Mouse (Mus musculus): Measurements from ENCODE around the gene Exoc4.
A peak's percentile ranks its signal among the peaks of the same experiment; 100 is the strongest.

Gene Exoc4

DNA sequence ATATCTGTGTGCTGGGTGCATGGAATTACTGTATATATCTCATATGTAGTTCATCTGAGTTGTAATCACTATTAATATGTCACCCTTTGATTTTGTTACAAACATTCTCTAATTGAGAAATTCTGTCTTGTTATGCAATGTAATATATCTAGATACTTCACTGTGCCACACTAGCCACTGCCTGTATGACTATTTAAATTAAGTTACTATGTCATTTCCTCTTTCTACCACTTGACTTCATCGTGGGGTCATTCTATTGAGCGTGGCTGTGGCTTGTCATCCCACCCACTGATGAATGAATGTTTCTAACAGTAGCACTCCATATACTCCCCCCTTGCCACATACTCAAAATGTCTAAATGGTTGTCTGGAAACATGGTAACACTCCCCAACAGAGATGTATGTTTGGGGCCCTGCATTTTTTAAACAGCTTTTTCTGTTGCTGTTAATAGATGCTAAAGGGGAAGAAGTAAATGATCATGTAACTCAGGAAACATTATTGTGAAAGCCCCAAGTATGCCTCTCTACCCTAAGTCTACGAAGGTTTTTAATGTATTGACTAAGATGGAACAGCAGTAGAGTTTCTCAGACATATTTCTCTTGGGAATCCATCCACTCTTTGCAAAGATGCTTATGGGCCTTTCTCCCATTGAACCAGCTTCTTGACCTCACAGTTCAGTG is 618.2 kb downstream of the Exoc4 start:
- DNase-seq (ENCODE audit: low read depth), result no peak

GRCm38 (mm10) chr6:33869251-33869650 is 620.4 kb downstream of the Exoc4 start:
- peak; percentile 33 for DNase-seq (ENCODE audit: low read depth)

DNA sequence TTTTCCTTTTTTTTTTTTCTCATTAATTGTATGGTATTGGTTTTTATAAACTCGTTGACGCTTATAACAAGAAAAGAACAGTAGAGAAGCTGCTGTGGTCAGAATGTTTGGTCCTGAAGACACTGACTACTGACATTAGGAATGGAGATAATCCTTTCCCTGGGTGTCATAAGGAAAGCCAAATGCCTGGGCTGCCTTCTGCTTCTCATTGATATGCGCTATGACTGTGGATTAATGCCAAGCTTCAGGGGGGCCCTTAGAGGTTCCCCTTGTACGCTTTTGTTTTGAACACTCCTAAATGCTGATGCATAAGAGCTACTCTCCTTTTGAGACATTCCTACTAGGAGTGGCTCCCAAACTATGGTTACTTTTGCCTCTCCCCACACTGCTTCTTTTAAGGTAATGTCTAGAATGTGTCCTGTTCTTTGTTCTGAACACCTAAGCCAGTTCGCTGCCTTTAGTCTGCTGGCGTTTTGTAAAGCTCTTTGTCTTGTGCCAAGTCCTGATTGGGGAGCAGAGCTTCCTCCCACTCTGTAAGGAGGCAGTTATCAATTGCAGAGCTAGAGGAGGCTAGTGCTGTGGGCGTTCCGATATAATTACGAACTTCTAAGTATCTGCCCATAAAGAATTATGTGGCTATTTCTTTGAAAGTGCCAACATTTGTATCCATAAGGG is 621.7 kb downstream of the Exoc4 start:
- DNase-seq (ENCODE audit: low read depth), result no peak

- DNase-seq (ENCODE audit: low read depth), result no peak
Observed at GRCm38 (mm10) chr6:33871286-33871685, 622.4 kb downstream of the Exoc4 start.

- no peak for DNase-seq (ENCODE audit: low read depth)
Observed at GRCm38 (mm10) chr6:33872192-33872591, 623.3 kb downstream of the Exoc4 start.

DNA sequence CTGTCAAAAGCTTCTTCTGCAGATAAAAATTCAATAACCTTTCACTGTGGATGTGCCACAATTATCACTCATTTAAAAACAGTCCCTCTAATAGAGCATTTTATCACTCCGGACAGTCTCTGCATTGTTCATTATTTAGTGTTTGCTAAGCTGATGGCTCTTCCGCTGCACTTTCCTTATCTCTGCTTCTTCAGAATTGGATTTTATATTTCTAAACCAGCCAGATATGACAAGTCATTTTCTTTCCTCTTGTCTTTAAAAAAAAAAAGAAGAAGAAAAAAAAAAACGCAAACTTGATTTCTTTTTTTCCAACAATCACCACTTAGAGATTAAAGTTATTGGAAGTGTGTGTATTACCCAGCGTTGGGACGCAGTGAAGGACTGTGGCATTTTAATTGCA is 624.1 kb downstream of the Exoc4 start:
- DNase-seq (ENCODE audit: low read depth), result no peak

DNA sequence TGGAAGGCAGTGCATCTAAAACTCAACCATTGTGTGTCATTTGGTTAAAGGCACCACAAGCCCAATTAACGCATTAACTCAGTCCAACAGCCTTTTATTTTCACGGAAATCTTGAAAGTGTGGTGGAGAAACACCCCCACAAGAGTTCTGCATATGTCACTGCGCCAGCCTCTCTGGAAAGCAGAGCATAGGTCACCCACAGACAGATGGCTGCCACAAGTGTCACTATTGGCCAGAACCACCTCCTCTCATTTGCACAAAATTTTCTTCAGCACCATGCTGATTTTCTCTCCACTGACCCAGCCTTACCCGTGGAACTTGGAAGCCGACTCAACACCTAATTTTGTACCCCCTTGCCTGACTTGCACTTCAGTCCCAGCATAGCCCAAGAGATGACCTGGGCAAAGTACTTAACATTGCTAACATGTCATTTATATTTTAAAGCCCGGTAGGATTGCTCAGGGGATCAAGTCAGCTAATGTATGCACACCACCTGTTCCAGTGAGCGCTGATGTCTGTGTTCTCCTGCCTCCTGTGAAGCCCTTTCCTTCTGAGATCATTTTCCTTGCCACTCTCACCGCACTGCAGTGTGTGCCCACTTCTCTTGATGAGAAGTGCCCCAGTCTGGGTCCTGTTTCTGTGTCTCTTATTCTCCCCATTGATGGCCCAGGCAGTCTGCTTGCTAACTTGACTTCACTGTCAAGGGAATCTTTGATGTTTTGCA is 625.6 kb downstream of the Exoc4 start:
- no peak for DNase-seq (ENCODE audit: low read depth)

DNA sequence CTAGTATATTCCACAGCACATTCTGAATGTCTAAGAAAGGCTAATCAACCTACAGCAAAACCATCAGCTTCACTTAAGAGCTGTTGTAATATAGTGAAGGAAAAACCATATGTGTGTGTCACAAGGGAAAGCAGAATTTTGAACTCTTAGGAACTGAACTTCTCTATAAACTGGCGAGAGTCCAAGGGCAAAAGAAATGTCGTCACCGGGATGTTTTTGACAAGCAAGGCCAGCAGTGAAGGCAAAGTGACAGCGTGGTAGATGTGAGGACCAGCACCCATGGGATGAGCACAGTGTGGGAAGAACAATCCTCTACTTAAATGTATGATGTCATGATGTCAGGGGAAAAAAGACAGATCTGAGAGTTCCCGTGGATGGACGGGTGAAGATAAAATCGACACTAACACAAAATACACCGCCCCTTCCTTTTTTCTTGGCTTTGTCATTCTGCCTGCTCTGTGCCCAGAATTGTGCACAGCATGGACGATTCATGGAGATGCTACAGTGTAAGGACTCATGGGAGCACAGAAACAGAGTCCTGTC is 635.3 kb downstream of the Exoc4 start:
- DNase-seq (ENCODE audit: low read depth), result no peak

DNA sequence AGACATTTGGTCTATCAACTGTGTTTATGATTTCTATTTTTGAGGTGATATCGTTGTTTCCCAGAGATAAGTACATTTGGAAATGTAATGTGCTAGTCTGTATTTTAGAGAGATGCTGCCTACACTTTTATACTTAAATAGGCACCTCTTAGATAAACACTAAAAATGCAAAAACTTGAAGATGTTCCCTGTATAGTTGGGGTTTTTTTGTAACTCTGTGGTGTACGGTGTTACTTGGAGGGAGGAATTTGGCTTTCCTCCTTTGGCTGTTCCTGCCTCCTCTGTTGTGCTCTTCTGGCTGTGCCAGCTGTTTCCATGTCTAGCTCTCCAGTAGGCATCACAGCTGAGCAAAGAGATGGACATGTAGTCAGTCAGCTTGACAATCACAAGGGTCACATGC is 638.1 kb downstream of the Exoc4 start:
- DNase-seq (ENCODE audit: low read depth), result no peak

GRCm38 (mm10) chr6:33890926-33891325 is 642.0 kb downstream of the Exoc4 start:
- no peak for DNase-seq (ENCODE audit: low read depth)

DNA sequence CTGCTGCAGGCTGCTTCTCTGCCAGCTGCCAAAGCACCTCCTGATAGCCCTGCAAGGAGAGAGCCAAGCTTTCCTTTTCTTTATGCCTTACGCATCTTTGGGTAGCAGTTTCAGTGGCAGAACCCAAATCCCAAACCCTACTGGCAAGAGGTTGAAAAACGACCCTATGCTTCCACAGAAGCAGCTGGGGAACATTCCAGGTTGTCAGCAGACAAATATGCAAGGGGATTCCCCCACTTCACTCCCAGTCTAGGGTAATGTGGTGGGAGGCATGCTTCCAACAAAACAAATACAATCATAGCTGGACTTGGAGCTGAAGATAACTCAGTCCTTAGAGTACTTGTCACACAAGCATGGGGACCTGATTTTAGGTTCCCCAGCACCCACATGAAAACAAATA is 643.3 kb downstream of the Exoc4 start:
- no peak for DNase-seq (ENCODE audit: low read depth)

DNA sequence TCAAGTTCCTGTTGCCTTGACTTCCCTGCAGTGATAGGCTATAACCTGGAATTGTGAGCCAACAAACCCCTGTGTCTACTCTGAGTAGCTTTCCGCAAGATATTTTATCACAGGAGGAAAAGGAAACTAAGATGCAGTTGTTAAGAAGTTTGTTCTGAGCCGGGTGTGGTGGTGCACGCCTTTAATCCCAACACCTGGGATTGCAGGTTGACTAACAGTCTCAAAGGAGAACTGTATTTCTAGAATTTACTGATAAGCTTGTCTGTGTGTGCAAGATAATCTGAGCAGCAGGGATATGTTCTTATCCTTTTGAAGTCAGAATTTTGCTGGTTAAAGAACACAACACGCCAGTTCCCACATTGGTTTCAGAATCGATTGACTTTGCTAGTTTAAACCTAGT is 651.1 kb downstream of the Exoc4 start:
- no peak for DNase-seq (ENCODE audit: low read depth)

DNA sequence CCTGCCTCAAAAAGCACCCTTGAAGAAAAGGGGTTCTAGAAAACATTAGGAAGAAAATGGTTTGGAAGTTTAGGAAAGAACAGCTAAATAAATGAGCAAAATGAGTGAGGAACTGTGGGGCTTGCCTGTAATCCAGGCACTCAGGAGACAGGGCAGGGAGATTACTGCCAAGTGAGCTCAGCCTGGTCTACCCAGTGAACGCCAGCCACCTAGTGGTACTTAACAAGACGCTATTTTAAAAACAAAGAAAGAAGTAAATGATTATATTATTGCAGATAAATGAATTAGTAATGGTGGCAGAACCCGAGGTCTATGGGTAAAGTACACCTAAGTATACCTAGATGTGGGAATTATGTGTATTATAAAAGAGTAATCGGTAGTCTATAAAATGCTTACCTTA is 651.7 kb downstream of the Exoc4 start:
- no peak for DNase-seq (ENCODE audit: low read depth)

DNA sequence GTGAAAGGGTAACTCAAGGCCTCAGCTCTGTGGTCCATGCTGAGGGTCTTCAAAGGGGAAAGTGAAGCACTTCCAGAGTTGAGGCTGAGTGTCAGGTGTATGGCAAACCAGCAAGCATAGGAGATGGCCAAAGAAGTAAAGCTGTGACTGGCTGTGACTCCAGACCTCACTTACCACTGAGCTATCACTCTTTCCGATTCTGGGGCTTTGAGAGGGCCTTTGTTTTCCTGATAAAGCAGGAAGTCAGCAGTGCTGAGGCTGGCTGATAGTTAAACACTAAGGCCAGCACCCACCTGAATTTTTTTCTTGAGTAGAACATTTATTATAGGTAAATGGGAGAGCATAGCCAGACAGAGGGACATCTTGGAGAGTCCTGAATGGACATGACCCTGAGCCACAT is 656.2 kb downstream of the Exoc4 start:
- no peak for DNase-seq (ENCODE audit: low read depth)

- DNase-seq (ENCODE audit: low read depth), result no peak
Observed at GRCm38 (mm10) chr6:33910671-33911070, 661.8 kb downstream of the Exoc4 start.

DNA sequence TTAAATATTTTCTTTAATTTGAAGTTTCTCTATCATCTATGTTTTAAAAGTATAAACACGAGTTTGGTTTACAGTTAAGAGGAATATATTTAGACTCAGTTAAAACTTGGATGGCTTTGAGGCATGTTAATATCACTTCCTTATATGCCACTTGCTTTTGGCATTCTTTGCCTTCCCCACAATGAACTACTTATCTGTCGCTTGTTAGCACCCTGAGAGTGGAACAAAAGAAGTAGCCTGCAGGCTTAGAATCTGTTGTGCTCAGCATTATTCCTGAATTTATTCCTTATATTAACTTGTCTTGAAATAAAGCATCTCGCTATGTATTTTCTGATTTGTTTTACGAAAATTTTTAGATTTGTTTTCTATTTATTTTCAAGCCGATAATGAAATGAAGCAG is 664.2 kb downstream of the Exoc4 start:
- no peak for DNase-seq (ENCODE audit: low read depth)

DNA sequence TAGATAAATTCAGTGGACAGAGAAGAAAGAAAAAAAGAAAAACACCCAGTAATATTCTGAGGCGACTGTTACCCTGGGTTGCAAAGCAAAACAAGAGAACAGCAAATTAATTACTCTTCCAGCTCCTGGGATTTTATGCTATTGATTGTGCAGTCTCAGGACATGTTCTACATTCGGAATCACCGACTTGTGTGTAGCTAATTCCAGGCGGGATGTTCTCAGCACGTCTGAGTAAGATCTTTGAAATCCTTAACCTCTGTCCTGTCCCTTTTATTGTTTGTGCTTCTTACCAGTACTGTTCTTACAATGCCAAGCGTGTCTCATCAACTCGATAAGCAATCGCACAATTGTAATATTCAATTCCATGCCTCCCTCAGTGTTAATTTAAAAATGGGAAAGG is 664.6 kb downstream of the Exoc4 start:
- no peak for DNase-seq (ENCODE audit: low read depth)

DNA sequence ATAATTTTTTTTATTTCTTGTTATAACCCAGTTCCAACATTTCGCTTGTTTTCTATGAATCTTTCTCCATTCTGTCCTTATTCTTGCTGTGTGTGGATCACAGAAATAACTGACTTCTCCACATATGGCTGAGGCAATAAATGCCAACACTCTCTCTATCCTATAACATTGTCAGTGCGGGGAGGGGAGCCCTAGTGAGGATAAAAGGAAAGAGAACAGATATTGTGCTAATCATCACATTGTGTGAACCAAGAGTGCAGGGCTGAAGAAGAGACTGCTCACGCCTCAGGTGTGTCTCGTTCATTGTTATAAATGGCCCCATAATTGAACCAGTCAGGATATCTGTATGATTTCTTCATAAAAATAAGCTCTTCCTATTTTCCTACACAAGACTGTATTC is 665.1 kb downstream of the Exoc4 start:
- DNase-seq (ENCODE audit: low read depth), result no peak

- no peak for DNase-seq (ENCODE audit: low read depth)
Observed at GRCm38 (mm10) chr6:33923571-33923970, 674.7 kb downstream of the Exoc4 start.

- no peak for DNase-seq (ENCODE audit: low read depth)
Observed at GRCm38 (mm10) chr6:33924888-33925287, 676.0 kb downstream of the Exoc4 start.

DNA sequence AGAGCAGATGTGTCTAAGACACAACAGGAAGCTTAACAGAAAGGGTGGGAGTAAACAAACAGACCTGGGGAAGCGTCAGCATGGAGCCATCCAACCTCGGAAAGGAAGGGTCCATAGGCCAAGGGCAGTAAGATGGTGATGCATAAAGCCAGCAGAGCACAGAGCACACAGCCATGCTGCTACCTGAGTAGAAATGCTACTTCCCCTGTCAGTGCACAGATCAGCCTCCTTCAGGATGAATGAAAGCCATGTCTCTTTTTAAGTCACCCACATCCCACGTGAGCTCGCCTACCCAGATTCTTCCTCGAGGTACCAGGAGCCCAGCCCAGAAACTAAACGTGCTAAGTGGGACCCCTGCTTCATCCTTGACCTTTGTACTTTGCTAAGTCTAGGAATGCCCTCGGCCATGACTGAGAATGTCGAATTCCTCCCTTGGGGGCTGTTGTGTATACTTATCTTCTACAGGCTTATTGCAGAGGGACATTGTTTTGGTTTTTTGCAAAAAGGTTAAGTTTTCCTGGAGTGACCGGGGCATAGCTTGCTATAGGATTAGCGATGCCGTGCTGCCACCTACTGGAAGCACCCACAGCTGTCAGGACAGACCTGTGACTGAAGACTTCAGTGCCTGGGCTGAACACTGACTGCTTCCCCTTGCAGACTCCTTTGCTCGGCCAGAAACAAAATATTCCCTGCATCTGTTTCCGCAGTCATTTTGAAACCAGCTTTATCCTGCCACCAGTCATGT is 680.6 kb downstream of the Exoc4 start:
- peak; percentile 55 for DNase-seq (ENCODE audit: low read depth)

All from fibroblast of lung, adult 2 months (primary cell).